Mouse (Mus musculus): Measurements from ENCODE around the gene Mier2. TPM values are rescaled to one million over a fixed set of nuclear protein-coding genes. Genes with fewer than 3 reads are reported as not detected.

The Mier2 gene
- total RNA-seq, 2 experiments from 2014 or later = 9.2 to 12.4 TPM

DNA sequence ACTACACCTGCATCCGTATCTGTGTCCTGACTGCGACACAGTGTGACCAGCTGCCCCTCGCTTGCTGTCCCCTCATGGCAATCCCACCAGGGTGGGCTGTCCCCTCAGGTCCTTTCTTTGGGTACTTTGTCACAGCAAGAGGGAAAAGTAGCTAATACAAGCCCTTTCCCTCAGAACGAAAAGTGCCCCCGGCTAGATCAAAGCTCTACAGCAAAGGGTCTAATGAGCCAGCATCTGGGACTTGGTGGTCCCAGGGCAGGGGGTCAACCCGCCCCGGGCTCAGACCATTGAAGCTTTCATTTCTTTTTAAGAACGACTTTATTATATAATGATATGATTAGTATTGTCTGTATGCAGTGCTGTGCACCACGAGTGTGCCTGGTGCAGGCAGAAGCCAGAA lies 23.3 kb upstream of the Mier2 start:
- DNase-seq = no peak
- intact Hi-C loops (cut with DNase I) = no loop called here

DNA sequence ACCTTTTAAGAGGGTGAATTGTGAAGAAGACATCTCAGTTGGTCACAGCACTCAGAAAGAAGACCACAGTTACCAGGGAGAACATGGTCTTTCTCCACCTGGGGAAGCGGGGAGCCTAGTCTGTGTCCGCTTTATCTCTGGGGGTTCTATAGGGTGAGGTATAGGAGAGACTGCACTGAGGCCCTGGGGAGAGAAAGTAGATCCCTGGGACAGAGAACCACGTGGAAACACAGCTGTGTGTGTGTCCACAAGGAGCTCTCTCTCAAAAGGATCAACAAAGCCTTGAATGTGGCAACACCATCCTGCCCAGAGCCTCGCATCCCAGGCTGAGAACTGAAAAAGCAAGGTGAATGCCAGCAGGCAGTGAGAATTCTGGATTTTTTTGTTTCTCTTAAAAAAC lies 22.4 kb upstream of the Mier2 start:
- intact Hi-C loops (cut with DNase I) = no loop called here
- DNase-seq = no peak

DNA sequence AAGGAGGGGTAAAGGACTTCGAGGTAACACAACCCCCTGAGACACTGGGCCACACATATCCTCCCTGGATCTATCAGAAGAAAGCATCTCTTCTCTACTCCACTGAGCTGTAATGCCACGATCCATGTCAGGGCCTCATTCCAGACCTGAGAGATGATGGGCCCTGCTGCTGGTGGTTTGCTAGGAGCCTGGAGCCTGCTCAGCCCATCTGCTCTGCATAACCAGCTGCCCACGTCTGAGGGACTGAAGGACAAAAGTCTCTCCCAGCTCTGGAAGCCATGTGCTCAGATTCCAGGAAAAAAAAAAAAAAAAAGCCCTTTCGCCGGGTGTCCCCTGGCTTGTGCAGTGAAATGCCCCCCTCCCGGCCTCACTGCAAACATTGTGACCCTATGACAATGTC lies 20.8 kb upstream of the Mier2 start:
- no peak for DNase-seq
- intact Hi-C loops (cut with DNase I) = no loop called here

DNA sequence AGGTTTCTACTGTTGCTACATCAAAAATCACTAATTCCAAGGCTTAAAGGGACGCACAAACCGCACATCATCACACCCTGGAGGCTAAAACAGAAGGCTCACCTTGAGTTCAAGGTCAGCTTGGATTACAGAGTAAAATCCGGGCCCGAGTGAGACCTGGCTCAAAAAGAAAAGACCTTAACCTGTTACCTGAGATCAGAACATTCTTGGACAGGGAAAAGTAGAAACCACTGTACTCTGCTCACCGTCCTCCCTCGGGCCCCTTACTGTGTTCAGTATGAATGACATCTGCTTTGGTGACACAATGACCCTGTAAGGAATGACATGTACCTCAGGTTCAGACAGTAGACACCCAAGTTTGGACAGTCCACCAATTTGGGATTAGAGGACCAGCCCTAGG lies 19.8 kb upstream of the Mier2 start:
- DNase-seq = no peak
- intact Hi-C loops (cut with DNase I) = no loop called here

DNA sequence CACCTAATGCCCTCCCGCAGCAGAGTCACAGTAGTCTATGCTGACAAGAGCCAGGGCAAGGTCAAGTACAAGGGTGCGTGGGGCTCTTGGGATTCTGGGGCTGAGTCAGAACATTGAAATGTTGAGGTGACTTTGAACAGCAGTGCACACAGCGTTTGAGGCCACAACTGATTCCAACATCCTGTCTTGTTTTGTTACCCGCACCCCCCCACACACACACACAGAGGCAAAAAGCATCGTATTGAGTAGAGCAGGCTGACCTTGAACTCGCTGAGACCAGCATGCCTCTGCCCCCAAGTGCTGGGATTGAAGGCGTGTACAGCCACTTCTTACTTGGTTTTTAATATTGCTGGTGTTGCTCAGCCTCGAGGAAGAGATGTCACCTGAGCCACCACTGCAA lies 19.4 kb upstream of the Mier2 start:
- DNase-seq = no peak
- intact Hi-C loops (cut with DNase I) = no loop called here

DNA sequence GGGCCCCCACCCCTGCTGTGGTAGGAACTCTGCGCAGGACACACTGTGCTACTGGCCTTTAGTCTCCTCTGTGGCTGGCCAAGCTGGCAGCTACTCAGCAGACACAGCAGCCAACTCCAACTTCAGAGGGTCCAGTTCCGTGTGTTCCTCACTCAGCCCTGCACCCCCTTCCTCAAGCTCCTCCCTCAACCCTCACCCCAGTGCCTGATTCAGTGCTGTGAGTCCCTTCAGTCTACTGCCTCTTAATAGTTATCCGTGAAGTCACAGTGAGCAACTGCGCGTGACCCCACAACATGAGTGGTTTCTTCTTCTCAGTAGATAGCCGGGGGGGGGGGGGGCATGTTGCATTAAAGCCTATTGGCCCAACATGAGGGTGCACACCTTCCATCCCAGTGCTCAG lies 18.6 kb upstream of the Mier2 start:
- no peak for DNase-seq

DNA sequence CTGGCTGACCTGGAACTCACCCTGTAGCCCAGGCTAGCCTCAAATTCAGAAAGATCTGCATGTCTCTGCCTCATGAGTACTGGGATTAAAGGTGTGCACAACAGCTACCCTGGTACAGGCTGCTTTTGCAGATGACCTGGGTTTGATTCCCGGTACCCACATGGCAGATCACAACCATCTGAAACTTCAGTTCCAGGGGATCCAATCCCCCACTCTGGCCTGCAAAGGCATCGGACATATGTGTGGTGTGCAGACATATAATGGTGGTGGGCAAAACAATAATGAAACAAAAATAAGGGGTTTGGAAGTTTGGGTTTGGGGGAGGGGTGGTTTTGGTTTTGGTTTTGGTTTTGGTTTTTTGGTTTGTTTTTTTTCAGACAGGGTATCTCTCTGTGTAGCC lies 16.3 kb upstream of the Mier2 start:
- intact Hi-C loops (cut with DNase I) = no loop called here
- DNase-seq = no peak

More for the DNA sequence above, 18.6 kb upstream of the Mier2 start:
- intact Hi-C loops (cut with DNase I) = no loop called here

DNA sequence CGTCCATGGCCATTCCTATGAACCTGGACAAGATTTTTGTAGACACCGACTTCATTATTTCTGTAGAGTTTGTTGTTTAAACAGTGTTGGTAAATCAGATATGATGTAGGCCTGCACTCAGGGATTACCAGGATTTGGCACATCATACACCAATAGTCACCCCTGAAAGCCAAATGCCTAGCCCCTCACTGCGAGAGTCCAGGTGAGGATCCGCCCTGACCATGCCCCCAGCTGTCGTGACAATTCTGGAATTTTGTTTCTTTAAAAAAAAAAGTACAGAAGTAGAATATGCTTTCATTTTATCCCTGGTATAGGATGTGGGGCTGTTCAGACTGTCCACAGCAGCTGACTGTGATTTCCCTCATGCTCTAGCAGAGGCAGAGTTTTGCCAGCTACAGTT lies 14.9 kb upstream of the Mier2 start:
- no peak for DNase-seq
- intact Hi-C loops (cut with DNase I) = no loop called here

DNA sequence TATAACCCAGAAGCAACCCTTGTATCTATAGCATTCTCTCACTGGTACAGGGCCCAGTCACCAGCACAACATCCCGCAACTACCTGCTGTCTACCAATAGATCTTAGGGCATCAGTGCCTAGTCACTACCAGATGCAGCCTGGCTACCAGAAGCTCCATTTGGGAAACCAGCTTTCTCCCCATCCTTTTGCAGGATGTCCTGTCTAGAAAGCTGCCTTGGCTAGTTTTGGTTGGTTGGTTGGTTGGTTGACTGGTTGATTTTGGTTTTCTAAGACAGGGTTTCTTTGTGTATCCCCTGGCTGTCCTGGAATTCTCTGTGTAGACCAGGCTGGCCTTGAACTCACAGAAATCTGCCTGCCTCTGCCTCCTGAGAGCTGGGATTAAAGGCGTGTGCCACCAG lies 4.7 kb upstream of the Mier2 start:
- DNase-seq = no peak
- intact Hi-C loops (cut with DNase I) = no loop called here

DNA sequence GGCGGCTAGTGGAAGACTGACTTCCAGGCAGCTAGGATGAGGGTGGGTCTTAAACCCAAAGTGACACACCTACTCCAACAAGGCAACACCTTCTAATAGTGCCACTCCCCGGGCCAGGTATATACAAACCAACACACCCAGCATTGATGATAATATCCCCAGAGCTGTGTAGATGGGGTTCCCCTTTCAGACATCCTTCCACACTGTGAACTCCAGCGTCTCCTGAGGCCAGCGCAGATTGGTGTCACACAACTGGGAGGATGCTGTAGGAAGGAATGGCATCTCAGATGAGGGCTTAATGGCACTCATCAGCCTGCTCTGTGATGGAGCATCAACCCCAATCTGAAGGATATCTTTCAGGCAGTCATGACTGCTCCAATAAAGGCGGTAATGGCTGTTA lies 2.5 kb upstream of the Mier2 start:
- intact Hi-C loops (cut with DNase I) = no loop called here
- no peak for DNase-seq

DNA sequence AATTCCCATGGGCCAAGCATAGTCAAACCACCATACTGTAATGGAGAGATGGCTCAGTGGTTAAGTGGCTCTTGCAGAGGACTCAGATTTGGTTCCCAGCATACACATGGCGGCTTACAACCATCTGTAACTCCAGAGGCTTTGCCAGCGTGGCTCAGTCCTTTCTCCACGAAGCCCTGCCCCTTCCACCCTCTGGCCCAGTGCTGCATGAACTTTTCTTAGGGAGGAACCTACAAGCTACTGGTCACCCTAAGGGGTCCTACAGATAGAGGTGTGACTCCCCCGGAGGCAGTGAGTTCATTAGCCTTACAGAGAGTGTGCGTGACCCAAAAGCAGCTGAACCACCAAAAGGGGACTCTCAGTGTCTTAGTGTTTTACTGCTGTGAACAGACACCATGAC lies 2.0 kb upstream of the Mier2 start:
- intact Hi-C loops (cut with DNase I) = no loop called here
- DNase-seq = no peak

DNA sequence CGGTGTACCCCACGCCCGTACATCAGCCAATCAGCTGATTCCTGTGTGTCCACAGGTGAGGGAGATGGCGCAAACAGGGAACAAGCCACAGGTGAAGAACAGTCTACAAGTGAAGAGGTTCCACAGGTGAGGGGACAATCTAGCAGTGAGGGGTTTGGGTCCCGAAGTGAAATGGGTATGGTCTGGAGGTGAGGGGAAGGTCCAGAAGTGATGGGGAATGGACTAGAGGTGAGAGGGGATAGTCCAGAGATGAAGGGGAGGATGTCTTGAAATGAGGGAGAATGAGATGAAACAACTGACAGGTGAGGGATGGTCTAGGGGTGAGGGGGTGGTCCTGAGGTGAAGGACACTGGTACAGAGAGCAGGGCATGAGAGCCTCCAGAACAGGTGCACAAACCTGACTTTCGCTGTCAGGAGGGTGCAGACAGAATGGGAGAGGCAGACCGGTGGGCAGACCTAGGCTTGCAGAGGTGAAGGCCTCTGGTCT lies 282 bp upstream of the Mier2 start:
- intact Hi-C loops (cut with DNase I) = no loop called here
- DNase-seq = no peak

DNA sequence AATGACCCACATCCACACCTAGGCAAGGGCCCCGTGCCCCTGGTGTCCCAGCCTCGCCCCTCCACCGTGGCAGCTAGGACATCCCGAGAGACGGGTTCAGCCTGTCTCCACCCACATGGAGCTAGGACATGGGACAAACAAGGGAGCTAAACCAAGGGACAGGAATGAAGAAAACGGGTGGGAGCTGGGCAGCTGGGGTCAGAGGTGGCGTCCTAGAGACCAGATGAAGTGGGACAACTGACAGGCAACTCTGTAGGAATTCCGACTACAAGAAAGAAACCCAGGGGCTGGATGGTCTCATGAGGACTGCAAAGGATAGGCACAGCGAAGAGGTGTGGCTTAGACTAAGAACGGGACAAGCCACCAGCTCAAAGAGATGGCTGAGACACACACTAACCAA lies 1.3 kb downstream of the Mier2 start:
- intact Hi-C loops (cut with DNase I) = no loop called here
- DNase-seq = no peak

DNA sequence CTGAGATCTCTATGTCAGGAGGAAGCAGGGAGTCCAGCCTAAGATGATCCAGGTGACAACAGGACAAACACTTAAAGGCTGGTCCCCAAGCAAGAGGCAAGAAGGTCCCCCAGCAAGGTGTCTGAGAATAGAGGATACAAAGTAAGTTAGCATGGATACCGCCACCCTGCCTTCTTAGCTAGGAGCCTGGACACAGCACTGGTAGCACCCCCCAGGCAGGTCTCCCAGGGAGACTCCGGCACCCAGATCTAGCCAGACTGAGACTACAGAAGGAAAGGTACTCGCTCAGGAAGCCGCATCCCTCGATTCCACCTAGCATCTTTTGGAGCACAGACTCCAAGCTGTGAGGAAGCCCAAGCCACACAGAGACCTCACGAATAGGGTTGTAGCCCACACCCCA lies 1.8 kb downstream of the Mier2 start:
- DNase-seq = no peak
- intact Hi-C loops (cut with DNase I) = no loop called here

DNA sequence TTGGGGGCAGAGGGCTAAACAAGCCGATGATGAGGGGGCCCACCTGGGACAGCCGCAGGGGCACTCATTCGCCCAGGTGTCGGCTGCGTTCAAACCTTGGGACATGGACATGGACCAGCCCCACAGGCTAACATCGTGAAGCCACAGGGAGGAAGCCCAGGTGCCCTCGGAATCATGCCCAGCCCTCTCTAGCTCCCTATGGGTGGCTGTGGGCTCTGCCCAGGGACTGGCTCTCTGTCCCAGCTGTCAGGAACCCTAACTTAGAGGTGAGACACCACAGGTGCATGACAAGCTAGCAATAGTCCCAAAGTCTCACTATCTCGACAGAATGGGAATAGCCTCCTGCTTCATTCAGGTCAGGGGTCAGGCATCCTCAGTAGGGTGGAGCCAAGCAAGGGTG lies 2.5 kb downstream of the Mier2 start:
- DNase-seq = no peak
- intact Hi-C loops (cut with DNase I) = no loop called here

DNA sequence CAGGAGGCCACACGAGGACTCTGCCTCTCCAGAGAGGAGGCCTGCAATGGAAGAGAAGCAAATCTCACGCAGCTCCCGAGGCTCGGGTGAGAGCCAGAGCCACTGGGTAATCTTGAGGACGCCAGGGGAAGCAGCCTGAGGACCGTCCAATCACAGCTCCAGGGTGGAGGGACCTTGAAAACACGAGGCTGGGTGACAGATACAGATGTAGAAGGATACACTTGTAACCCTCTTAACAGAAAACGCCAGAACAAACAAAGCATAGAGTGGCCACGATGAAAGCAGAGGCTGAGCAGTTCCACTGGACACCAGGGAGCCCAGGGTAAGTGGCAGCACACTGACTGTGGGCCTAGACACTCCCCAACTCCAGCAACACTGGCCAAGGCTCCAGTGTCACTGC lies 4.6 kb downstream of the Mier2 start:
- DNase-seq = no peak
- intact Hi-C loops (cut with DNase I) = no loop called here

DNA sequence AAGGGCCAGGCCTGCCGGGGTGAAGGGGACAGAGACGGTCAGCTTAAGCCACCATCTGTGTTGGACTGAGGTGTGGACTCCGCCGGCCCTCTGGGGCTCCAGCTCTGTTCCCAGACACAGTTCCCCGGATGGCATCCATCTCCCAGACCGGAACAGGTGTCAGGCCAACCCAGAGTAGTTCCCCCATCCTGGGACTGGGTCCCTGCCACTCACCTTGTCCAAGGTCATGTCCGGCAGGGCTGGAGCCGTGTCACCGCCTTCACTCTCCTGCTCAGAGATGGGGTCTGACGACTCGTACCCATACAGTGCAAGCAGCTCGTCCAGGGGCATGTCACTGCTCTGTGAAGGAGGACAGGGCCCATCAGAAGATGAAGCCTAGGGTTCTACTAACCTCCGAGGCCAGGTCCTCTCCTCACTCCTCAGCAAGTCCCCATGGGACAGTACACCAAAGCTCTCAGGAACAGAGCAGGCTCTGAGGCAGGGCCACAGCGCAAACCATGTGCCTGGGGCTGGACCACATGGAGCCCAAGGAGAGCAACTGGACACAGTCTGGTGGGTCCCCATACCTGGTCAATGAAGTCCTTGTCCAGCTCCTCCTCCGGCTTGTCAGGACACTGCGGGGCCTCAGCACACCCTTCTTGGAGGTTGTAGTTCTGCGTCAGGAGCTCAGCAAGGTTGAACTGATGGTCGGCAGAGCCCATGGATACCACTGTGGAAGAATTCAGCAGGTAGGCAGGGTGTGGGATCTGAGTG lies 5.9 kb downstream of the Mier2 start:
- DNase-seq = no peak
- intact Hi-C loops (cut with DNase I) = no loop called here

DNA sequence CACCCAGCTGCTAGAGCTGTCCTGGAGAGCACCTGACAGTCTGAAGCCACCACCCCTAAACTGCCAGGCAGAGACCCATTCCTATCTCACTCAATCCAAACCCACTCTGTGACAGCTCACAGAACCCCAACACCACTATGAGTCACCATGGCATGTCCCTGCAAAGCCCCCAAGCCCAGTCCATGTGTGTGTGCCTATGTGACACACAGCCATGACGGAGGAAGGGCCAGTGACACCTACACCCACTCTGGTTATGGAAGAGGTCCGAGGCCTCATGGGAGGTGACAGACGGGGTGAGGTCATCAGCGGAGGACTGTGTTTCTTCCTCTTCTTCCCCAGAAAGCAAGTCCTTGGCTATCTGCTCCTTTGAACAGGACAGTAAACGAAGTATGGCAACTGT lies 6.5 kb downstream of the Mier2 start:
- DNase-seq = no peak
- intact Hi-C loops (cut with DNase I) = no loop called here

DNA sequence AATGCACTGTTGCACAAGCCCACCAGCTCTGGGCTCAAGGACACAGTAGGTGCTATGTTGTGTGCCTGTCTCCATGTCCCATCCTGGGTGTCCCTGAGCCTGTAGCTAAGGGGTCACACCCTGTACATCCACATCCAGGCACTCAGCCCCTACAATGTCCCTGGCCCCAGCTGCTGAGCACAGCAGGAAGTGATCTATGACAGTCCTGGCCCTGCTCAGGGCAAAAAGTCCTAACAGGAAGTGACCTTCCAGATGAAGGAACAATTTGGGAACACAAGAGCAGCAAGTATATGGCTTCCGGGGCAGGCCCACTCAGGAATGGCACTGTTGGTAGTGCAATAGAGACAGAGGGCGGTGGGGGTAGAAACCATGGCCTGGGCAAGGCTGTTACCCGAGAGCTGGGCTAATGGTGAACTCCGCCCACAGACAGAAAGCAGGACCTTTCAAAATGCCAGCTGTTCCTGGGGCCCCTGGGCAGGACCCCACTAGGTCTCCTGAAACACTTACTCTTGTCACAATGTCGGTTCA lies 7.8 kb downstream of the Mier2 start:
- intact Hi-C loops (cut with DNase I) = no loop called here

DNA sequence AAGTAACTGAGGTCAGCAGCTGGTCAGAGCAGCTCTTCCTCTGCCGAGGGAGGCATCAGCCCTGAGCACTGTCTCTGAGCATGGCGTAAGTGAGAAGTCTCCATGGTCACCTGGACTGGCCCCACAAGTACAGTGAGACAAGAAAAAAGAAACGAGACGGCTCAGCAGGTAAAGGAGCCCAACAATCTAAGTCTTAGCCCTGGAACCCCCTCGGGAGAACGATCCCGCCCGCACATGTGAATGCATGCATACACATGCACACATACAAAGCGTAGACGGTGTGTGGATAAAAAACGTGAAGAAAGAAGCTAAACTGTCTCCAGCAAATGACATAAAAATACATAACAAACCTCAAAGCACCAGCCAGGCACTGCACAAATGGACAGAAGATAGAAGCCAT lies 8.5 kb downstream of the Mier2 start:
- intact Hi-C loops (cut with DNase I) = no loop called here

More for the DNA sequence above, 7.8 kb downstream of the Mier2 start:
- DNase-seq = no peak

DNA sequence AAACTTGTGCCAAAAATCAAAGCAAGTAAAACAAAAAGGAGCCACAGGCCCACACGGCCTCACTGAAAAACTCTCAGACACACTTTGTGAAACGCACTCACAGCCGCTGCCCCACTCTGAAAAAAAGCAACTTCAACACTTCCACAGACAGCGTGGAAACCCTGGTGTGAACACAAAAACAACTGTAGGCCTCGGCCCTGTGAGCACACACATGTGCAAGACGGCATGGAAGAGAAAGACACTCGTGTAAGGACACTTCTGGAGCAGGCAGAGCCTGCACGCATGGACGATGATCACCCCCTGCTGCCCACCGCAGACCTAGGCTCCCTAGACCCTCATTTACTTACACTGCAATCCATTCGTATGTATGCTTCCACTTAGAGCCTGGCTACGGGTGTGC lies 9.1 kb downstream of the Mier2 start:
- intact Hi-C loops (cut with DNase I) = no loop called here
- no peak for DNase-seq

More for the DNA sequence above, 8.5 kb downstream of the Mier2 start:
- DNase-seq = no peak

DNA sequence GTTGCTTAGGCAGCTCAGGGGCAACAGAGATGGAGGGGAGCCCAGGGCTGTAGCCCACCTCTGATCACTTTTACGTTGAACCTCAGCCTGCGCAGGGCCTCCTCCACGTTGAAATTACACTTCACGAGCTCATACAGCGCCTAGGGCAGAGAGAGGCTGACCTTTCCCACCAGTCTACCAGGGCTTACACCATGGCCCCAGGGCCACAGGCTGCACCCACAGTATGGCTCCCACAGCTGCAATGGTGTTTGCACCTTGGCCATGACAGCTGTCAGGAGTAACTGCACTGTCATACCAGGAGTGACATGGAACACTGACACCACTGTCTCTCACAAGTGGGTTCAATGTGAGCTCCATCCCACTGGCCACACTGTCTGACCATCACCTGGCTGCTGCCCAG lies 10.4 kb downstream of the Mier2 start:
- DNase-seq = no peak
- intact Hi-C loops (cut with DNase I) = no loop called here
